Mouse (Mus musculus) lung, embryonic 14.5 days (tissue): Measurements from ENCODE around the gene Tpm3. TPM values are rescaled to one million over a fixed set of nuclear protein-coding genes. Genes with fewer than 3 reads are reported as not detected.
A peak's percentile ranks its signal among the peaks of the same experiment; 100 is the strongest.

Experiments used
- ATAC-seq: fragments of 200-750 bp; cut with Nextera tagmentation; 2 replicates; pipeline ENCODE4 v1.8.0; 2017; ENCODE audit warnings: mild to moderate bottlenecking, moderate TSS enrichment, moderate library complexity; ENCODE audit not compliant: insufficient read depth
- DNase-seq: peaks from one replicate; pipeline ENCODE4 v3.0.0-alpha.2; 2015
- H3K27ac ChIP-seq: fragments of 300-500 bp; sonication (generic); 2 replicates; pipeline ENCODE4 v1.5.1; 2014; ENCODE audit warnings: low read depth, mild to moderate bottlenecking, moderate library complexity
- H3K27me3 ChIP-seq: fragments of 300-500 bp; sonication (generic); 2 replicates; pipeline ENCODE4 v1.6.1; 2014; ENCODE audit warnings: low read length, control low read depth; ENCODE audit not compliant: insufficient read depth
- H3K36me3 ChIP-seq: fragments of 300-500 bp; sonication (generic); 2 replicates; pipeline ENCODE4 v1.6.1; 2014; ENCODE audit warnings: control low read depth; ENCODE audit not compliant: insufficient read depth
- H3K4me1 ChIP-seq: fragments of 300-500 bp; sonication (generic); 2 replicates; pipeline ENCODE4 v1.6.1; 2014; ENCODE audit warnings: antibody characterized with exemption, control low read depth; ENCODE audit not compliant: insufficient read depth
- H3K4me2 ChIP-seq: fragments of 300-500 bp; sonication (generic); 2 replicates; pipeline ENCODE4 v1.6.1; 2014; ENCODE audit warnings: mild to moderate bottlenecking
- H3K4me3 ChIP-seq: fragments of 300-500 bp; sonication (generic); 2 replicates; pipeline ENCODE4 v1.5.1; 2014; ENCODE audit warnings: low read depth, low read length
- H3K9ac ChIP-seq: fragments of 300-500 bp; sonication (generic); 2 replicates; pipeline ENCODE4 v1.6.1; 2014
- H3K9me3 ChIP-seq: fragments of 300-500 bp; sonication (generic); 2 replicates; pipeline ENCODE4 v1.6.1; 2016; ENCODE audit warnings: low read depth, low read length, control low read depth
- CTCF ChIP-seq: IDR thresholded peaks from 2 replicates; pipeline ENCODE4 v1.5.1; 2016; ENCODE audit warnings: antibody characterized with exemption, low read depth
- WGBS: fragments of 180-500 bp; shearing (Covaris S2); extraction: QIAGEN DNeasy Blood & Tissue Kit; methylation state at CpG from one replicate; pipeline ENCODE4 v1.1.7; 2014; 5-methylcytosine and 5-hydroxymethylcytosine counted together
- microRNA counts: library from miRNA; unstranded; fragments of <30 nt; microRNA quantifications from one replicate; lab custom pipeline; 2016
- microRNA-seq: library from miRNA; unstranded; fragments of <30 nt; microRNA quantifications from one replicate; pipeline ENCODE4, GENCODE M21; 2016; ENCODE audit warnings: borderline number of aligned reads
- polyA plus RNA-seq: library from polyadenylated mRNA; unstranded; fragments of >200 nt; fragmentation: Nextera tagmentation; extraction: Ambion mirVana; gene quantifications from 2 replicates; pipeline ENCODE4 v1.2.1, GENCODE M21; 2014

Gene Tpm3
- polyA plus RNA-seq, 1 experiment from 2014 or later, result 634 TPM

DNA sequence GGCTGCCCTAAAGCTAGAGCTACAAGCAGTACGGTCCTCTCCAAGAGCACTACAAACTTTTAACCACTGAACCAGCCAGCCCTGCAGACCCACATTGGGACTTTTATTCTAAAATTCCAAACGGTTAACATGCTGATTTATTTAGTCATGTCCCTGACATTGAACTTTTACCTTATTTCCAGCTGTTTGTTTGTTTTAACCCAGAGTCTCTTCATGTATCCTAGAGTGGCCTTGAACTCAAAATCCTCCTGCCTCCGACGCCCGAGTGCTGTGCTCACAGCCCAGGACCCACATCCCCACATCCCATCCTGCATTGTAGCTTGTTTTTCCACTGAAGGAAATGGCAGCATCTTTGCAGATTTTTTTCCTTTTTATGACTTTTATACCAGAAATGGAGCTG is 62.5 kb downstream of the Tpm3 start:
- no peak overlapping the region for H3K4me3 ChIP-seq
- 49% methylated on average over 5 of the region's 5 CpGs for WGBS
- H3K4me1 ChIP-seq, result no peaks in the 10 kb centered on the region
- DNase-seq (no peak), ATAC-seq (no peak)
- no peak overlapping the region for H3K9ac ChIP-seq
- no peak for TF ChIP-seq CTCF
- no peaks in the 10 kb centered on the region for H3K36me3 ChIP-seq
- no peaks in the 10 kb centered on the region for H3K27me3 ChIP-seq
- H3K4me2 ChIP-seq, result no peak overlapping the region
- H3K9me3 ChIP-seq, result no peaks in the 10 kb centered on the region
- no peak overlapping the region for H3K27ac ChIP-seq

DNA sequence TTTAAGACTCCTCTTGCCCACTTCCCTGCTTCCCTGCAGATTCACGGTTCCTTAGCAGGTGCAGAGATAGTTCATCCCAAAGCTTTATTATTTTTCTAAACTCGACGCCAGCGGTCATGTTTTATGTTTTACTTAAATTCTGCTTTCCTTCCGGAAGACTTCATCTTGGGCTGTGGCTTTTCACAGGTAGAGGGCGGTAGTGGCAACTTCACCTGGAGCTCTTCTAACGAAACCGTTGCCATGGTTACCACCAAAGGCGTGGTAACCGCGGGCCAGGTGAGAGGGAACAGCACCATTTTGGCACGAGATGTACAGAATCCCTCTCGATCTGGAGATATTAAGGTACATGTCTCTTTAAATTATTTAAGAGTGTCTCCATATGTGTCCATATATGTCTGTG is 64.2 kb downstream of the Tpm3 start:
- peak; percentile 36; the same call in 1 of the 2 replicates for TF ChIP-seq CTCF
- no peaks in the 10 kb centered on the region for H3K4me1 ChIP-seq
- H3K9ac ChIP-seq, result no peak overlapping the region
- no peak for ATAC-seq
- no peaks in the 10 kb centered on the region for H3K36me3 ChIP-seq
- H3K4me2 ChIP-seq, result no peak overlapping the region
- no peak overlapping the region for H3K27ac ChIP-seq
- 29% methylated on average over 13 of the region's 13 CpGs for WGBS
- H3K9me3 ChIP-seq, result no peaks in the 10 kb centered on the region
- peak; percentile 68 for DNase-seq
- H3K27me3 ChIP-seq, result no peaks in the 10 kb centered on the region
- H3K4me3 ChIP-seq, result no peak overlapping the region

DNA sequence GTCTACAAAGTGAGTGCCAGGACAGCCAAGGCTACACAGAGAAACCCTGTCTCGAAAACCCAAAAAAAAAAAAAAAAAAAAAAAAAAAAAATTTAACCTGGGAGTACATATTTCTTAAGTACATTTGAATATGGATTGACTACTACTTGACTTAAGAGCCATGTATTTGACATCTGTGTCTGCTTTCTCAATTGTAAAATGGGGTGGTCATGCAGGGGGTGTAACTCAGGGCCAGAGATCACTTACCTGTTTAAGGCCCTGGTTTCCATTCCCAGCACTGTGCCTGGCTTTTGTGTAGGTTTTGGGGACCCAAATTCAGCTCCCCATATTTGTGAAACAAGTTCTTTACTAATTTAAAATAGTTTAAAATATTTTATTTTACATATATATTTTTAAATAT is 65.2 kb downstream of the Tpm3 start:
- Histone ChIP-seq H3K36me3 (no peaks in the 10 kb centered on the region), H3K4me2 (no peak overlapping the region), H3K4me1 (no peaks in the 10 kb centered on the region), H3K4me3 (no peak overlapping the region), H3K9ac (no peak overlapping the region), H3K9me3 (no peaks in the 10 kb centered on the region), H3K27ac (no peak overlapping the region), H3K27me3 (no peaks in the 10 kb centered on the region)
- DNase-seq, result no peak
- no peak for ATAC-seq
- TF ChIP-seq CTCF, result no peak
- 80% methylated on average over 1 of the region's 1 CpGs for WGBS

DNA sequence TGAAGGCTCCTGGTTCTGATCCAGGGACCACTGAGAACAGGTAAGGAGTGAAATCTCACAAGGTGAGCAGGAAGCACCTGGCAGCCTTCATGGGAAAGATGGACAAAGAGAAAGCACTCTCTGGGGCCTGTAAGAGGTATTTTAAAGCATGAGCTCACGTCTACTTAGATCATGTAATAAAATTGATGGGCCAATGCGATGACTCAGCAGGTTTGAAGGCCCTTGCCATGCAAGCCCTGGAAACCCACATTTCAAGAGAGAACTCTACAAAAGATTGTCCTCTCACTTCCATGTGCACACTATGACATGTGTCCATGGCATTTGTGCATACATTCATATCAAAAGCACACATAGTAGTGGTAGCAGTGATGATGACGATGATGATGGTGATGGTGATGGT is 67.5 kb downstream of the Tpm3 start:
- Histone ChIP-seq H3K4me3 (no peak overlapping the region), H3K9ac (no peak overlapping the region), H3K27me3 (no peaks in the 10 kb centered on the region), H3K27ac (no peak overlapping the region), H3K9me3 (no peaks in the 10 kb centered on the region), H3K4me2 (no peak overlapping the region), H3K4me1 (no peaks in the 10 kb centered on the region), H3K36me3 (no peaks in the 10 kb centered on the region)
- 81% methylated on average over 3 of the region's 3 CpGs for WGBS
- no peak for TF ChIP-seq CTCF
- DNase-seq (no peak), ATAC-seq (no peak)

DNA sequence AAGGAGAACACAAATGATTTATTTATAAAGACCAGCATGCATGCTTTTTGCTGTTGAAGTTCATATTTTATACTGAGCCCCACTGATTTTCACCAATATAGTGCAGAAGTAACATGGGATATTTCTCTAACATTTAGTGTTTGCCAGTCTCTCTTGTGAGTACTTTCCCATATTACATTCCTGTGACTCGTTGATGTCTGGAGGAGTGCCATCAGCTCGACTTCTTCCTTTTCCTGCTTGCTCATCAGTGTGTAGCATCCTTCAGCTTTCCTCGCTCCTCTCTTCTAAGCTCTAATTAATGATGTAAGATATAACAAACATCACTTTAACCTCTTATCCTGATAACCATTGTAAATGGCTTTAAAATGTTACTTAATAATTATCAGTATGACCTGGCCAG is 73.0 kb downstream of the Tpm3 start:
- Histone ChIP-seq H3K9me3 (no peaks in the 10 kb centered on the region), H3K36me3 (no peaks in the 10 kb centered on the region), H3K9ac (no peak overlapping the region), H3K4me3 (no peak overlapping the region), H3K4me1 (no peaks in the 10 kb centered on the region), H3K27me3 (no peaks in the 10 kb centered on the region), H3K27ac (no peak overlapping the region), H3K4me2 (no peak overlapping the region)
- 60% methylated on average over 3 of the region's 3 CpGs for WGBS
- DNase-seq (no peak), ATAC-seq (no peak)
- no peak for TF ChIP-seq CTCF

DNA sequence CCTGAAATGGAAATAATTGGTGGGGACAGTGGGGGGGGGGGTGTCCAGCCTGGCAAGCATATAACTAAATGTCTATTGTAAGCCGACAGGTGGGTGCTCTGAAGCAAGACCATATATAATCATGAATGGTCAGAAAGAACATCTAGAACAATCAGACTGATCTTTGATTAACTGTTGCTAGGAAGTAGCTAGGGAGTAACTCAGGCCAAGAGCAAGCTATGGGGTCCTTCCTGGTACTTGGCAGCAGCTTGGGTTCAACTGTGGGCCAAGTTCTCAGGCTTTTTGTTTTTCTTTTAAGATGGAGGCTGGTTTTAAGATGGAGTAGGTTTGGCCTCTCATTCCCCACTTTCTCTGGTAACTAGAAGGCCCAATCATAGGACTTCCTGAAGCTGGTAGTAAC is 74.2 kb downstream of the Tpm3 start:
- DNase-seq (no peak), ATAC-seq (no peak)

More for the DNA sequence above, 74.2 kb downstream of the Tpm3 start:
- H3K4me3 ChIP-seq, result no peak overlapping the region
- no peak overlapping the region for H3K27ac ChIP-seq
- H3K36me3 ChIP-seq, result no peaks in the 10 kb centered on the region
- 83% methylated on average over 1 of the region's 1 CpGs for WGBS
- H3K27me3 ChIP-seq, result no peaks in the 10 kb centered on the region
- TF ChIP-seq CTCF, result no peak
- H3K9me3 ChIP-seq, result no peaks in the 10 kb centered on the region
- no peaks in the 10 kb centered on the region for H3K4me1 ChIP-seq
- no peak overlapping the region for H3K4me2 ChIP-seq
- H3K9ac ChIP-seq, result no peak overlapping the region

MicroRNAs within 50 kb of the gene (microRNA counts, 519-probe panel; counts per million panel counts)
- 3,481 counts per million, percentile 71 among the panel's probes with 10 or more counts for microRNA mmu-miR-190b (lab: Ali Mortazavi, UCI)

Small RNAs within 50 kb of the gene (microRNA-seq; reads per million reads assigned to microRNA genes)
- 14.7 reads per million, percentile 27 among the genes with 10 or more reads in this experiment for gene Mir190b

Other genes with a start within 250 kb of the Tpm3 start
- 11.7 and 12.1 TPM in 2 replicates for gene She, start 241.3 kb upstream of the Tpm3 start, polyA plus RNA-seq
- 1.4 and 1.7 TPM in 2 replicates for gene Il6ra, start 159.5 kb upstream of the Tpm3 start, polyA plus RNA-seq
- 20.5 and 20.8 TPM in 2 replicates for gene Atp8b2, start 109.1 kb upstream of the Tpm3 start, polyA plus RNA-seq
- 150 and 157 TPM in 2 replicates for gene Hax1, start 73.9 kb upstream of the Tpm3 start, polyA plus RNA-seq
- gene 4933434E20Rik, start 21.0 kb upstream of the Tpm3 start, polyA plus RNA-seq, result 136 and 143 TPM in 2 replicates
- gene Ubap2l, start 20.0 kb upstream of the Tpm3 start, polyA plus RNA-seq, result 236 and 257 TPM in 2 replicates
- gene Nup210l, start 31.5 kb downstream of the Tpm3 start, polyA plus RNA-seq, result 0.39 and 0.58 TPM in 2 replicates
- gene Rps27, start 141.0 kb downstream of the Tpm3 start, polyA plus RNA-seq, result 1,714 and 1,910 TPM in 2 replicates
- gene Rab13, start 141.0 kb downstream of the Tpm3 start, polyA plus RNA-seq, result 17.9 and 19.3 TPM in 2 replicates
- gene Jtb, start 158.9 kb downstream of the Tpm3 start, polyA plus RNA-seq, result 92.3 and 99.7 TPM in 2 replicates
- gene Creb3l4, start 170.9 kb downstream of the Tpm3 start, polyA plus RNA-seq, result 5.4 and 6.5 TPM in 2 replicates
- gene Slc39a1, start 175.5 kb downstream of the Tpm3 start, polyA plus RNA-seq, result 85.2 and 85.3 TPM in 2 replicates
- gene Crtc2, start 181.5 kb downstream of the Tpm3 start, polyA plus RNA-seq, result 19.3 and 19.6 TPM in 2 replicates
- gene Dennd4b, start 192.5 kb downstream of the Tpm3 start, polyA plus RNA-seq, result 4.4 and 6.1 TPM in 2 replicates
- 14.6 and 15.8 TPM in 2 replicates for gene Gatad2b, start 220.5 kb downstream of the Tpm3 start, polyA plus RNA-seq